Mouse (Mus musculus): ENCODE data around the gene Nlrc3. TPM values are rescaled to one million over a fixed set of nuclear protein-coding genes. Genes with fewer than 3 reads are reported as not detected.

Nlrc3 gene
- polyA plus RNA-seq, 1 experiment from 2014 or later = 0.46 TPM

DNA sequence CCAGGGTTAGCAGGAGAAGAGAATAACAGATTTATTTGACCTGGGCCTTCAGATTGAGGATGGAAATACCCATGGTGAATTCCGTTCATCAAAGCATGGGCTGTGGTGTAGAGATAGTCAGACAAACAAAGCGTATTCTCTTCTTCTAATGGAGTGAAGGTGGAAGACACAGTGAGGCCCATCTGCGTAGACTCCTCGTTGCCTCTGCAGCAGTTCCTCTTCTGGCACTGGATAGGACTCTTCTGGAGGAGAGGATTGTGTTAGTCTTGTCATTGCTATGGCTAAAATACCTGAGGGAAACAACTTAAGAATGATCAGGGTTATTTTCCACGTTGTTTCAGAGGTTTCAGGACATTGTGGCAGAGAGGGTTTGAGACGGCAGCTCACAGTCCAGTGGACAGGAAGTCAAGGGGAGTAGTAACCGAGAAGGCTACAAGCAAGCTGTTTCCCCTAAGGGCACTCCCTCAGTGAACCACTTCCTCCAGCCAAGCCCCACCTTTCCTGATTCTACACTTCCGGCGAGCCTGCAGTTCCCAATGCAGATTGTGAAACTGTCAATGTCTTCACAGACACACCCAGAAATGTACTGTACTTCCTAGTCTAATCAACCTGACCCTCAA lies 81.1 kb downstream of the Nlrc3 start:
- TF ChIP-seq CTCF (IDR thresholded peaks at IDR 0.05; ENCODE audit: low read depth) = no peak
- Histone ChIP-seq H3K4me3 (ENCODE audit: low read depth, low read length) (no peak overlapping the region), H3K36me3 (ENCODE audit: control insufficient read depth, insufficient read depth) (peaks cover 18% of the 10 kb centered on the region), H3K4me2 (replicated peaks; ENCODE audit: low read depth) (peak overlapping the region; percentile 46), H3K9me3 (ENCODE audit: control insufficient read depth) (no peaks in the 10 kb centered on the region), H3K27me3 (replicated peaks; ENCODE audit: control insufficient read depth, insufficient read depth, low read length) (no peaks in the 10 kb centered on the region), H3K4me1 (replicated peaks; ENCODE audit: control insufficient read depth, insufficient read depth, low read length) (no peaks in the 10 kb centered on the region), H3K27ac (ENCODE audit: low read depth, low read length) (peak overlapping the region; percentile 83), H3K9ac (ENCODE audit: low read depth, low read length) (no peak overlapping the region)
- WGBS = 51% methylated on average over 9 of the region's 9 CpGs
- ATAC-seq = peak; percentile 94

Small RNA genes lying within 50 kb of the gene (microRNA-seq; reads per million reads assigned to microRNA genes)
- not detected for gene Gm23493

Other genes with a start within 250 kb of the Nlrc3 start
- gene Zfp263, start 232.5 kb downstream of the Nlrc3 start, polyA plus RNA-seq (2015; fragmentation: Nextera tagmentation; extraction: Ambion mirVana) = 14.7 and 16.3 TPM in 2 replicates
- gene Olfr15, start 145.8 kb downstream of the Nlrc3 start, polyA plus RNA-seq (2015; fragmentation: Nextera tagmentation; extraction: Ambion mirVana) = not detected in 2 replicates
- 0.35 and 0.44 TPM in 2 replicates for gene Zfp174, start 129.4 kb downstream of the Nlrc3 start, polyA plus RNA-seq (2015; fragmentation: Nextera tagmentation; extraction: Ambion mirVana)
- 34.0 and 35.4 TPM in 2 replicates for gene Naa60, start 104.3 kb downstream of the Nlrc3 start, polyA plus RNA-seq (2015; fragmentation: Nextera tagmentation; extraction: Ambion mirVana)
- gene Zfp597, start 92.1 kb downstream of the Nlrc3 start, polyA plus RNA-seq (2015; fragmentation: Nextera tagmentation; extraction: Ambion mirVana) = 2.2 and 2.7 TPM in 2 replicates
- gene Gm20695, start 92.0 kb downstream of the Nlrc3 start, polyA plus RNA-seq (2015; fragmentation: Nextera tagmentation; extraction: Ambion mirVana) = 0.72 and 1.2 TPM in 2 replicates
- 5.5 and 6.4 TPM in 2 replicates for gene 1700037C18Rik, start 67.9 kb downstream of the Nlrc3 start, polyA plus RNA-seq (2015; fragmentation: Nextera tagmentation; extraction: Ambion mirVana)
- 9.1 and 9.2 TPM in 2 replicates for gene Cluap1, start 67.8 kb downstream of the Nlrc3 start, polyA plus RNA-seq (2015; fragmentation: Nextera tagmentation; extraction: Ambion mirVana)
- 5.6 and 6.0 TPM in 2 replicates for gene Slx4, start 27.1 kb upstream of the Nlrc3 start, polyA plus RNA-seq (2015; fragmentation: Nextera tagmentation; extraction: Ambion mirVana)
- 8.0 and 8.9 TPM in 2 replicates for gene Dnase1, start 60.3 kb upstream of the Nlrc3 start, polyA plus RNA-seq (2015; fragmentation: Nextera tagmentation; extraction: Ambion mirVana)
- gene Trap1, start 101.2 kb upstream of the Nlrc3 start, polyA plus RNA-seq (2015; fragmentation: Nextera tagmentation; extraction: Ambion mirVana) = 33.9 and 35.3 TPM in 2 replicates
- gene Crebbp, start 237.4 kb upstream of the Nlrc3 start, polyA plus RNA-seq (2015; fragmentation: Nextera tagmentation; extraction: Ambion mirVana) = 22.7 and 33.1 TPM in 2 replicates